Mouse (Mus musculus) kidney, embryonic 14.5 days (tissue): ENCODE data around the gene Chchd4. TPM values are rescaled to one million over a fixed set of nuclear protein-coding genes. Genes with fewer than 3 reads are reported as not detected.

Experiments used
- ATAC-seq: fragments of 200-750 bp; cut with Nextera tagmentation; 2 replicates; pipeline ENCODE4 v1.8.0; 2017; ENCODE audit warnings: moderate number of reproducible peaks, mild to moderate bottlenecking, moderate TSS enrichment, moderate library complexity; ENCODE audit not compliant: low FRiP score, low TSS enrichment
- H3K27ac ChIP-seq: fragments of 300-500 bp; sonication (generic); 2 replicates; pipeline ENCODE4 v1.5.1; 2014; ENCODE audit warnings: low read depth, mild to moderate bottlenecking, low read length, moderate library complexity, mixed read lengths
- H3K27me3 ChIP-seq: fragments of 300-500 bp; sonication (generic); 2 replicates; pipeline ENCODE4 v1.6.1; 2014; ENCODE audit warnings: mild to moderate bottlenecking, low read length; ENCODE audit not compliant: control insufficient read depth, insufficient read depth
- H3K36me3 ChIP-seq: fragments of 300-500 bp; sonication (generic); 2 replicates; pipeline ENCODE4 v1.6.1; 2014; ENCODE audit warnings: low read length, mixed read lengths; ENCODE audit not compliant: control insufficient read depth, insufficient read depth
- H3K4me1 ChIP-seq: fragments of 300-500 bp; sonication (generic); 2 replicates; pipeline ENCODE4 v1.6.1; 2014; ENCODE audit warnings: low read length, mixed read lengths; ENCODE audit not compliant: control insufficient read depth, insufficient read depth
- H3K4me2 ChIP-seq: fragments of 300-500 bp; sonication (generic); replicated peaks from 2 replicates; pipeline ENCODE4 v1.6.1; 2014; ENCODE audit warnings: low read depth, mild to moderate bottlenecking, low read length
- H3K4me3 ChIP-seq: fragments of 300-500 bp; sonication (generic); 2 replicates; pipeline ENCODE4 v1.5.1; 2014; ENCODE audit warnings: mild to moderate bottlenecking, low read length
- H3K9ac ChIP-seq: fragments of 300-500 bp; sonication (generic); 2 replicates; pipeline ENCODE4 v1.6.1; 2014; ENCODE audit warnings: low read depth, mild to moderate bottlenecking, low read length, moderate library complexity
- H3K9me3 ChIP-seq: fragments of 300-500 bp; sonication (generic); 2 replicates; pipeline ENCODE4 v1.6.1; 2016; ENCODE audit warnings: low read length; ENCODE audit not compliant: control insufficient read depth
- WGBS: fragments of 180-500 bp; shearing (Covaris S2); extraction: QIAGEN DNeasy Blood & Tissue Kit; methylation state at CpG from one replicate; pipeline ENCODE4 v1.1.7; 2014; 5-methylcytosine and 5-hydroxymethylcytosine counted together
- polyA plus RNA-seq: library from polyadenylated mRNA; unstranded; fragments of >200 nt; fragmentation: Nextera tagmentation; extraction: Ambion mirVana; gene quantifications from 2 replicates; pipeline ENCODE4 v1.2.1, GENCODE M21; 2014

The Chchd4 gene
- polyA plus RNA-seq = 31.7 and 33.1 TPM in 2 replicates

DNA sequence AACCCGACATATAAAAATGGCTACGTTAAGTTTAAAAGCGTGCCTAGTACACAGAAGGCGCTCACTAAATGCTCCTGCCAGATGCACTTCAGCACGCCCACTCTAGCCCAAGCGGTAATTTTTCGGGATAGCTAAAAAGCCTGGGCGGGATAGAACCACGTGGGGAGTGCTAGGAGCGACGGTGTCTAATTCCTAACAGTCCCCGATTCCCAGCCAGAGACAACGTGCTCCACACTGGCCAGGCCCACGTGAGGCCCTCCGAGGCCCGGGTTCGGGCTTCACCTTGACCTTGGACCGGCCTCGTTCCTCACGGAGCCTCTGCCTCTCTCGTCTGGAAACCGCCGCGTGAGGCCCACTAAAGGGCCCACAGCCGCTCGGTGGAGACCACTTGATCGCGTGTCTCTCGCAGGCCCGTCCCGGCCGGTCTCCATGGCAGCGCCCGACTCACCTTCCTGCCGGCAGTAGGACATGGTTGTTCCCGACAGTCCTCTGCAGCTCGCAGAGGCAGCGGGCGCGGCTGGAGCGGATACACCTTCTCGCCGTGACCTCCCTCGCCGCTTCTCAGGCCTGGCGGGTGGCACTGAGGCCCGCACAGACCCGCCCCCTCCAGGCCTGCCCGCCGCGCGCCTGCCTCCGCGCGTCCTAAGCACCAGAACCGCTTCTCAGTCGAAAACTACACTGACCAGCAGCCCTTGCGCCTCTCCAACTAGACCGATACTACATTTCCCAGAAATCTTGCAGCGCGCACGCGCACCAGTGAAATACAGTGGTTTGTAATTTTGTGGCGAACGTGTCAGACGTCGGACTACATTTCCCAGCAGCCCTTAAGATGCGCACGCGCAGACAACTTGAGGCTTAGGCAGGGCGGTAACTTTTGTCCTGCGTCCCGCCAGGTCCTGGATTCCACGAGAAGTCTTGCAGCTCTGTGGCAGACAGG, at the start of gene Chchd4, which contains the start of gene Tmem43:
Gene Chchd4, minus strand, starts transcription at position 679 of the 937 bp plus-strand sequence.
Gene Tmem43, plus strand, starts transcription at position 836 of the 937 bp plus-strand sequence.
- Histone ChIP-seq H3K4me3 (peak within 1 kb of the TSS; percentile 86), H3K4me1 (peaks cover 13% of the 10 kb centered on the region), H3K4me2 (peak within 1 kb of the TSS; percentile 78), H3K27ac (peak within 1 kb of the TSS; percentile 63), H3K9ac (peak within 1 kb of the TSS; percentile 80), H3K36me3 (peaks cover 15% of the 10 kb centered on the region; the same call in 1 of the 2 replicates), H3K9me3 (no peaks in the 10 kb centered on the region), H3K27me3 (no peaks in the 10 kb centered on the region)
- ATAC-seq = peak; percentile 97
- under 1% methylated on average over 74 of the region's 74 CpGs for WGBS

DNA sequence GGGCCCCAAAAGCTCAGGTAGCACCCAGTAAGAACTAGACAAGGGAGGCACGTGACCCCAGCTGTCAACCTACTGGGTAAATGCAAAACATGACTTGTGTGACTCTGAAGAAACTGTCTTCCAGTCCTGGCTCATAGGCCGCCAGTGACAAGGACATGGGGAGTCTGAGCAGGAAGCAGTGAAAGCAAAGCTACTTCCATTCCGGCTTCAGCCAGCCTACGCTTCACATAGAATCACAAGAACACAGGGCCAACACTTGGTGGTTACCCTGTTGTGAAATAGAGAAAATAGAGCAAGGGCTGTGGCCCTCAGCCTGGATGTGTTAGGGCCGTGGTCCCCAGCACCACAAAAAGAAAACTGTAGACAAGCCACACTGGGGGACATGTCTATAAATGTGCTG, 49.5 kb upstream of the Chchd4 start:
- WGBS = 94% methylated on average over 5 of the region's 5 CpGs
- Histone ChIP-seq H3K9me3 (no peaks in the 10 kb centered on the region), H3K4me2 (no peak overlapping the region), H3K36me3 (peaks cover 67% of the 10 kb centered on the region), H3K4me3 (no peak overlapping the region), H3K4me1 (no peaks in the 10 kb centered on the region), H3K27ac (no peak overlapping the region), H3K9ac (no peak overlapping the region), H3K27me3 (no peaks in the 10 kb centered on the region)
- ATAC-seq = no peak

DNA sequence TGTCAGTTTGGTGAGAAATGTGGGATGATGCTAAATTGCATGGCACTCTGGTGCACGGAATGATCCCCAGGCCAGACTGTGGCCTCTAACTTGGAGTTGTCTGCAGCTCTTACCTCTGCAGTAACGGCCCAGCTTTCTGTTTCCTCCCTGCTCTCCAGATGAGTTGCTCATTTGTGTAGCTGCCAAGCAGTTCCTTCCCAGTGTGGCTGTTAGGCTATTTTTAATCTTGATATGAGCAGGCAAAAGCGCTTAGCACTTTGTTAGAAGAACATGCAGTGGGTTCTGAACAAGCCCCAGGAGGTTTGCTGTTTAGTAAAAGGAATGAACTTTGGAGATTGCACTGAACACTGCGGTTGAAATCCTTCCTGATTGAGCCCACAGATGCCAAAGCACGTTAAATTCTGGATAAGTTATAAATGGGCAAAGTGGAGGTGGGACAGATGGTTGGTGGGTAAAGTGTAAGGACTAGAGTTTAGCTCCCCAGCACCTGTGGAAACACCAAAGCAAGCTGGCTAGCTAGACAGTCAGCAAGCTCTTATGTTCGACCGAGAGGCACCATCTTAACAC, 45.2 kb upstream of the Chchd4 start:
- no peak overlapping the region for H3K4me3 ChIP-seq
- ATAC-seq = no peak
- H3K36me3 ChIP-seq = peaks cover 60% of the 10 kb centered on the region
- H3K4me1 ChIP-seq = peaks cover 18% of the 10 kb centered on the region
- no peaks in the 10 kb centered on the region for H3K9me3 ChIP-seq
- H3K9ac ChIP-seq = no peak overlapping the region
- no peak overlapping the region for H3K27ac ChIP-seq
- no peaks in the 10 kb centered on the region for H3K27me3 ChIP-seq
- 92% methylated on average over 7 of the region's 7 CpGs for WGBS
- H3K4me2 ChIP-seq = no peak overlapping the region

DNA sequence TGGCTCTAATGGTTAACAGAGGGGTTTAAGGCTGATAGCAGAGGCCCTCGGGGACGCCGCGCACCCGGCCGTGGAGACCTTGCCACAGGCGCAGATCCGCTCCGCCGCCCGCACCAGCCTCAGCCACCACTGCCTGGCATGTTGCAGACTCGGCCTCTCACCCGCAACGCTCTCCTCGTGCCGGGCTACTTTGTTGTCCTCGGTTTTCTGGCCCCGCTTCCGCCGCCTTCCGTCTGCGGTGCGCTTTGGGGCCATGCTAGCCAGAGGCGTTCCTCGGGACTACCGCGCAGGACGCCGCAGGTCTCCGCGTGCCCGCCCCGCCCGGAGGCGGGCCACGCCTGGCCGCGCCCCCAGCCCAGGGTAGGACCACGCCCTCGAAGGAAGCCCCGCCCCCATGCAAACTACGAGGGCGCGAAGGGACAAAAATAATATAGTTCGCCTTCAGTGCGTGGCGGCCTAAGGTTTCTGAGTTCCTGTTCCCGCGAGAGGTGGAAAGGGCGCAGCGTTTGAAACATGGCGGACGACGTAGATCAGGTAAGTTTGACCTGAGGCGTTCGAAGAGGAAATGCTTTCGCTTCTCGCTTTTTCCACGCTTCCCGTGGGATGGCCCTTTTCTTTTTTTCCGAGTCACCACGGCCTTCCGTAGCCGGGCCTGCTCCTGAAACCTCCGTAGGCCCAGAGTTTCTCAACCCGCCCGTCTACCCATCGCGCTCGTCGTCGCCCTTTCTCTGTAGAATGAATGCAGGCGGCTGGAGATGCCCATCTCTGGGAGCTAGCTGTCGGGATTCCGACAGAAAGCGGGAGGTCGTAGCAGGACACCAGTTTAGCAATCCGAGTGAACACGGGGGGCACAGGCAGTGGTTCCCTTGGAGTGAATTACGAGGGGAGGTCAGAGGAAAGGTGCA, 42.5 kb upstream of the Chchd4 start, which contains the start of the genes Xpc and Lsm3:
Gene Xpc, minus strand, starts transcription at position 344 of the 905 bp plus-strand sequence.
Gene Lsm3, plus strand, starts transcription at position 384 of the 905 bp plus-strand sequence.
- peaks cover 34% of the 10 kb centered on the region for H3K36me3 ChIP-seq
- H3K27me3 ChIP-seq = no peaks in the 10 kb centered on the region
- H3K27ac ChIP-seq = peak within 1 kb of the TSS; percentile 82
- peak within 1 kb of the TSS; percentile 65 for H3K4me2 ChIP-seq
- H3K9ac ChIP-seq = peak within 1 kb of the TSS; percentile 91
- H3K9me3 ChIP-seq = no peaks in the 10 kb centered on the region
- peak; percentile 99 for ATAC-seq
- WGBS = under 1% methylated on average over 80 of the region's 80 CpGs
- H3K4me1 ChIP-seq = peaks cover 18% of the 10 kb centered on the region
- peak within 1 kb of the TSS; percentile 94 for H3K4me3 ChIP-seq

DNA sequence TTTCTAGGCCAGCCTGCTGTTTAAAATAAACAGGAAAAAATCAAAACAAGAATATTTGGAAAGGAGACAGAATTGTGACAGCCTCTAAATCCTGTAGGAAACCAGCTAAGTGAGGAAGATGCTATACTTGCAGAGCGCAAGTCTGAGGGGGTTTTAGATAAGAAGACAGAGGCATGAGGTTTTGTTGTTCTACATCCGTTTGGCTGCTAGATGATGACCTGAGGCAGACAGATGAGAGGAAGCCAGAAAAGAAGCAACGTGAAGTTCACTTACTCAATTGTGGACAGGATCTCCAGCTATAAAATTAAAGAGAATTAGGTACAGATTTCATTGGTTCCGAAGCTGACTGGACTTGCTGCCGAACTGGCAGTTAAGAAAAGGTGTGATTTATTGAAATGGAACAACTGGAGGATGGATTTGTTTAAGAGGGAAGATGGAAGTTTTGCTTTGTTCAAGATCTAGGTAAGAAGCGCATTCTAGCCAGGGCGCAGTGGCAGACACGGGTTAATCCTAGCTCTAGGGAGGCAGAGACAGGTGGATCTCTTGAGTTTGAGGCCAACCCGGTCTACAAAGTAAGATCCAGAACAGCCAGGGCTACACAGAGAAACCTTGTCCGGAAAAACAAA, 41.5 kb upstream of the Chchd4 start:
- Histone ChIP-seq H3K4me2 (peak overlapping the region; percentile 52), H3K27me3 (no peaks in the 10 kb centered on the region), H3K36me3 (peaks cover 30% of the 10 kb centered on the region), H3K27ac (peak overlapping the region; percentile 57), H3K9me3 (no peaks in the 10 kb centered on the region), H3K4me3 (peak overlapping the region; percentile 94), H3K4me1 (peaks cover 18% of the 10 kb centered on the region), H3K9ac (peak overlapping the region; percentile 91)
- ATAC-seq = no peak
- 19% methylated on average over 10 of the region's 10 CpGs for WGBS

DNA sequence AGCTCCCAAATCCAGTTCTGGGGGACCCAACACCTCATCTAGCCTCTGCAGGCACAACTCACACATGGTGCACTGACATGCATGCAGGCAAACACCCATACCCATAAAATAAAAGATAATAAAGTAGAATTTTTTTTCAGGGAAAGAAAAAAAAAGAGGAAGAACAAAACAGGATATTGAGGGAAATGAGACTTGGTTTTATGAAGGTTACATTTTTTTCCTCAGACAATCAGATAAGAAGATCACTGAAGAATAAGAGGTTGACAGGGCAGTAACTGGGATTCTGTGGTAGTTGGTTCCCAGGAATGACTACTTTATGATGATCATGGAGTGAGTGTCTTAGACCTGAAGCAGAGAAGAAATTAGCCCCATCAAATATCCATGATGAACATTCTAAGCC, 40.8 kb upstream of the Chchd4 start:
- Histone ChIP-seq H3K27me3 (no peaks in the 10 kb centered on the region), H3K9ac (no peak overlapping the region), H3K36me3 (peaks cover 26% of the 10 kb centered on the region), H3K4me3 (no peak overlapping the region; the same call in 1 of the 2 replicates), H3K9me3 (no peaks in the 10 kb centered on the region), H3K27ac (no peak overlapping the region), H3K4me2 (peak overlapping the region; percentile 52), H3K4me1 (peaks cover 18% of the 10 kb centered on the region)
- no peak for ATAC-seq

DNA sequence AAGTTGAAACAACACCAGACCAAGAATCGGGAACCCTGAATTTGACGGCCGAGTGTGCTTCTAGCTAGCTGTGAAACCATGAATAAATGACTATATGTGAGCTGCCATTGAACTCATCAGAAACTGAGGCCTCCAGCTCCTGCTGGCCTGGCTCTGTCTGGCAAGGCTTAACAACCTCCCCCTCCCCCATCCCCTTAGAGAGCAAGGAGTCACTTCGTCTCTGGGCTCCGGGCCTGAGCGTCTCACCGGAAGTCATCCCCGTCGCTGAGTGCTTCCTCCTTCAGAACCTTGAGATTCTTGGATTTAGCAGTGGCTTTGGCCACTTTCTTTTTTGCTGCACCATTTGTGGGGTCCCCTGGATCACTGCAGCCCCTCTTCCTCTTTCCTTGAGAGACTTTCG, 36.9 kb upstream of the Chchd4 start:
- ATAC-seq = no peak
- Histone ChIP-seq H3K27me3 (no peaks in the 10 kb centered on the region), H3K4me2 (no peak overlapping the region), H3K4me1 (peaks cover 11% of the 10 kb centered on the region), H3K27ac (no peak overlapping the region), H3K4me3 (no peak overlapping the region), H3K9ac (no peak overlapping the region), H3K36me3 (peaks cover 45% of the 10 kb centered on the region), H3K9me3 (no peaks in the 10 kb centered on the region)
- WGBS = 75% methylated on average over 10 of the region's 10 CpGs

DNA sequence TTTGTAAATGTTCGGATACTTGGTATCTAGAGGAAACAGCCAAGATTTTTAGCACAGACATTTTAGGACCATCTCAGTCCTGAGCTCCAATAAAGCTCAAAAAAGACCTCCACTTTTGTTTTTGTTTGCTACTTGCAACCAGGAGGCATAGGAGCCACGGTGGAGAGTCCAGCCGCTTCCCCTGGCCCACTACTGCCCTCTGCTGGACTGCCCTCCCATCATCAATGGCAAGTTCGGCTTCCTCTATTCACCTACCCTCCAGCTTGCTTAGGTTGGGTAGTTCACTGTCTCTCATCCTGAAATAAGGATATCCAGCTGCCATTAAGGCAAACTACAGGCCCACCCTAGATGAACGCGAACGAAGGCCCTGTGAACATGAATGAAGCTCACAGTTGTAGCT, 36.0 kb upstream of the Chchd4 start:
- Histone ChIP-seq H3K4me1 (peaks cover 4% of the 10 kb centered on the region; the same call in 1 of the 2 replicates), H3K4me2 (no peak overlapping the region), H3K36me3 (peaks cover 54% of the 10 kb centered on the region), H3K27ac (no peak overlapping the region), H3K9me3 (no peaks in the 10 kb centered on the region), H3K27me3 (no peaks in the 10 kb centered on the region), H3K4me3 (no peak overlapping the region), H3K9ac (no peak overlapping the region)
- no peak for ATAC-seq
- 45% methylated on average over 7 of the region's 7 CpGs for WGBS
